Mouse (Mus musculus) lung, postnatal 25 days (tissue): ENCODE measurements around the gene Slco1c1.
"Not testable (repeated sequence)": the region's sequence is repeated elsewhere in the genome, so short reads cannot be mapped to it uniquely, and the experiment has no call there.

Experiments
- DNase-seq: peaks from one replicate; pipeline ENCODE4 v3.0.0; 2022; ENCODE audit warnings: low spot score

Slco1c1 gene

GRCm38 (mm10) chr6:141590002-141590401, 65.8 kb downstream of the Slco1c1 start:
- no peak for DNase-seq

DNA sequence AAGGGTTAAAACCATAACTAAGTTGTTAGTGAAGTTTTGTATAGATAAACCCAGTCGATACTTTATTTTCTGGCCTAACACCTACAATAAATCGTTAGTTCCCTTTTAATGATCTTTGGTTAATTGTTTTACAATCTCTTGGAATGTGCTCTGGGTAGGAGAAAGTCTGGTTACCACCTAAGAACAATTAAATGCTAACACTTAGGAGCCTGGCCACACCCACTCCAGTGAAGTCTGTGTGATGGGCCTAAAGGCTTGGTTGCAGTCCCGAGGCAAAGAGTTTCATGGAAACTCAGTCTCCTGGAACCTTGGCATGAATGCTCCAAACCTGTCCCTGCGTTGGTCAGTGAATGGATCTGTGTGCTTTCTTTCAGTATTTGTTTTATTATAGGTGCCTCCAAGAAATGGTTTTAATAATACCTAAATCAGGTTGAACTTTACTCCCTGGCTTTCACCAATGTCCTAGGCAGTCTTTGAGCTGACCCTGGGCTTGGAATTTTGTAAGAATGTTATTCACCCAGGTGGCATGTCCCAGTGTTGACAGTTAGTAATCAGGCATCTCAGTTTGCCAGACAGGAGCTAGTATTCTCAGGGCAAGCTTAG, 66.5 kb downstream of the Slco1c1 start:
- not testable (repeated sequence) for DNase-seq

DNA sequence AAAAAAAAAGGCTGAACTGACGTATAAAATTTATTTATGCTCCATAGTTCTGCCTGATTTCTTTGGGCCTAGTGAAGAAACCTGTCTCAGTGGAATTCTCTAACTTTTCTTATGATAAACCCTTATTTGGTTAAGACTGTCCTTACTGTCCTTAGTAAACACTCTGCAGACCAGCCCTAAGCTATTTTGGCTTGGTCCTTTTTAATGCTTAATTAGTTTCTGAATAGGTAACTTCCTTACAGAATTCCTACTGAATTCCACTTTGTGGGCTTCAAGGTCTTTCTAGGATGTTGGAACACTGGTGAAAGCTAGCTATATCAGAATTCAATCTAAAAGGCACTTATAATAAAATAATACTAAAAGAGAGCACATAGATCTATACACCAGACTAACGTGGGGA, 71.9 kb downstream of the Slco1c1 start:
- no peak for DNase-seq

DNA sequence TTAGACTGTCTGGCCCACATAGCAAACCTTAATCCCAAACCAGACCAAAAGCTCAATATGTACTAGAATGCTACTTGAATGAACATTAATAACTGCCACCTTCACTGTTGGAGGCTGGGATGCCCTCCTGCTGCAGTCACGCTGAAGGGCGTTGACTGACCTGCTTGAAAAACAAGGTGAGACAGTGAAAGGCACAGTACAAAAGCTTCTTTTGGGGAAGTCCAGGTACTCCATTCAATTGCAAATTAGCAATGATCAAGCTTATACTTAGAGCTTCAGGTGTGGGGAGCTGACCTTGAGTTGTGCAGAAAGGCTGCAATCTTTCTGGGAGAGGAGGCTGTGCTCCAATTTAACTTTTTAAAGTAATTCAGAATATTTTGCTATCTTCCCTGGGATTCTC, 72.9 kb downstream of the Slco1c1 start:
- no peak for DNase-seq

DNA sequence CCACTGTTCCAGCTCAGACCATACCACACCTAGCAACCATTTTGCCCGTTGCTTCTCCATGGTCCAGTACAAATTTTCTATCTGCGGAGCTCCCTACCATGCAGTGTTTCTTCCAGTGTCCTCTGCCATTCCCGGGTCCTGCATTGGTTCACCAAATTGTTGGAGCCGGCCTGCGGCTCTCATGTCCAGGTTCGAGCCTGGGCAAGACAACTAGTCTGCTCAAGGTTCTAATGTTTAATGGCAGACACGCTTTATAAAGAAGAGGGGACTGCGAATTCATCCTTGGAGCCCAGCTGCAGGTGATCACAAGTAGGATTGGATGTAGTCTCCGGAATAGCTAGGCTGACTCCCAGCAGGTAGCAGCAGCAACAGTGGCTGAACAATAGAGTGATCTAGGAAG, 76.8 kb downstream of the Slco1c1 start:
- no peak for DNase-seq

DNA sequence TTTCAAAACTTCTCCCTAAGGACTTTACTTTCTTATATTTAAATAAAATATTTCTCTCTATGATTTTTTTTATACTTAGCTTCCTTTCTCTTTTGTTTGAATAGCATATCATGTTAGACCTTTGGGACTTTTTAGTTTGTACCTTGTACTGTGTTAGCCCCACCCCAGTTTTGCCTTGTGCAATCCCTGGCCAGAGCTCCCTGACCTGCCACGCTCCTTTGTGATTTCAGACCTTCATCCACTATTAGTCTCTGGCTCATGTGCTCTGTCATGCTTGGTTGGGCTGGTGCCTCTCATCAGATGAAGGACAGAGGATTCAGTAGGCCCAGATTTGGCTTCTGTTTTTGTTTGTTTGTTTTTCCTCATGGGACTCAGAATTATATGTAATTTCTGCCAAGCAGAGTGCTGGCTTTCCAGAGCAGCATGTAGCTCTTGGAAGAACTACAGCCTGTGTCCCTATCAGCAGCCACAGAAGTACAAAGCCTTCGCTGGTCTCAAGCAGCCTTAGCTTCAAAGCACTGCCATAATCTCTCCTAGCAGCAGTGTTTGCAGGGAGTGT, 86.6 kb downstream of the Slco1c1 start:
- DNase-seq: no peak

- no peak for DNase-seq
Measured at GRCm38 (mm10) chr6:141614017-141614416, 89.8 kb downstream of the Slco1c1 start.

DNA sequence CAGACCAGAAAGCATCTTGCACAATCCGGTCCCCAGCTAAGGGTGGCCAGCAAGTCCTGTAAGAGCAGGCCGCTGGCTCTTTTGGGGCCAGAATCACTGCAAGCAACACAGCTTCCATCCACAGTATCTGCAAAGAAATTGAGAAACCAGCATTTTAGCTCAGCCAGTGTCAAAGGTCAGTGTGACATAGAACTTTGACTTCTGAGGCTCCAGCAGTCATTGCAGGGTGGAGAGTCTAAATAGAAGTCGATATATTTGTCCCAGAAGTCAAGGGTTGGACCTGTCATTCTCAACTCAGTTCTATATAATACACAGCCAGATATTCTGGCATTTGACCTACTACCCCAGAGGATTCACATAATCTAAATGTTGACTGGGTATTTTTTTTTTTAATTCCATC, 91.2 kb downstream of the Slco1c1 start:
- DNase-seq: no peak
